Mouse (Mus musculus) heart, adult 9 months (tissue): ENCODE results near the gene Cep89.

Source experiments
- DNase-seq, 2 experiments: peaks; one replicate each; pipeline ENCODE4 v3.0.0; 2022; ENCODE audit warnings: low spot score in 2 of 2

Cep89 gene

DNA sequence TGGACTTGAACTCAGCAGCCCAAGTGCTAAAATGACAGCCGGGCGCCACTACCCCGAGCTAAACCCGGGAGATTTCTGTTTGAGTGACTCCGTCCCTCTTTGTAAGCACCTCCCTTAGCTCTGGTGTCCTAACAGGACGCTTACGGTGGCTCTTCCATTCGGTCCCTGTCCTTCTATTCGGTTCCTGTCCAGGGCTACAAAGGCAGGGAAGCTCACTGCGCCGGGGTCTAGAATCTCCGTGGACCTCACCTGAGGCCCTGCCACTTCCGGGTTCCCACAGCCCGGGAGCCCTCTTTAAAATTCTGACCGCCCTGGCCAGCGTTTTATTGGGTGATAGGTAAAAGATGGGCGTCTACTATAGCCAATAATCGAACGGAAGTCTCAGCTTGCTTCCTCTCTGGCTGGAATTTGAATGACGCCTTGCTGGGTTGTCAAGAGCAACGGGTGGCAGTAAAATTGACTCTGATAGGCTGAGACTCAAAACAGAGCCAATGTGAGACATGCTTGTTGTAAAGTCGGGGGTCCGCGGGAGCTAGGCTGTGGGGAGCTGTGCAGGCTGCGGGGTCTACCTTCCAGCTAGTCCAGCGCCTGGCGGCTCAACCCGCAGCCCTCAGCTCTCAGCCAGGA lies at the start of gene Cep89, which contains the start of gene Faap24:
TSS of gene Cep89 (plus strand) at position 494 of the 627 bp plus-strand sequence.
TSS of gene Faap24 (minus strand) at position 295 of the 627 bp plus-strand sequence.
- peak; percentile 98 to 99 for DNase-seq

DNA sequence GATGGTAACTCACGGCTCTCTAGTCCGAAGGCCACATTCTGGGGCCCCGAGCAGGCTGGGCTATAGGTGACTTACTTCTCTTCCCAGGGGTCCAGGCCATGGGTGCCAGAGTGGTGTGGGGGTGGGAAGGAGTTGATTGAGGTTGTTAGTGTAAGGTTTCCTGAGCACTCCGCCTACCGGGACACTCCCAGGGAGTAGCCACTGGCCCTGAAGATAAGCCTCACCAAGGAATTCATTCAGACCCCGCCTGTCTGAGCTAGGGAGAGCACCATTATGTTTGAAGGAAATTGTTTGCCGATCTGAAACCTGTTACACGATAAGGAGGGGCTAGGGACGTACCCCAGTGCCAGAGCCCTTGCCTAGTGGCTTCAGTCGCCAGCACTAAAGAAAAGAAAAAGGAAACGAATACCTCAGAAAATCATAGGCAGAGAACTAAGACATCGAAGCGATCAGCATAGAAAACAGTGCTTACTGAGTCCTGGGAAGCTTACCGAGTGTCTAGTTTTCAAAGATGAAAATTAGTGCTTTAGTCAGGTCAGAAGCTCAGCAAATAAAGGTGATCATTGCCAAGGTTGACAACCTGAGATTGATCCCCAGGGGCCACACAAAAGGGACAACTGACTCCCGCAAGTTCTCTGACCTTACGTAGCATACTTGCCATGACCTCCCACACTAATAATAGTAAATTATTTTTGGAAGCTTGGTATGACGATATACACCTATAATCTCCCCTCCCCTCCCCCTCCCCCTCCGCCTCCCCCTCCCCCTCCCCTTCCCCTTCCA lies 48.7 kb upstream of the Cep89 start:
- DNase-seq = no peak

DNA sequence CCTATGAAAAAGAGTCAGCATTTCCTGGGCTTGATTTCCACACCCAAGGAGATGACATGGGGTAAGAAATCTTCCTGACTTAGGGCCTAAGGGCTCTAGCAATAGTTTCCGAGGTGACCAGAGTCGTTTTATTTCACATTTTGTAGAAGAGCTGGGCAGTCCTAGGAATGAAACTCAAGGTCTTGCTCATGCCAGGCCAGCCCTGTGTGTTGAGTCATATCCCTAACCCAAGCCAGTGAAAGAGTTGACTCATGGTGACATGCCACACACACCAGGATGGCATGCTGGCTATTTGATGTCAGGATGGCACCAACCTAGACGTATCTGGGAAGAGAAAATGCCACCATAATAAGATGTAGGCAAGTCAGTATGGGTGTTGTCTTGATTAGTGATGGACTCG lies 47.8 kb upstream of the Cep89 start:
- DNase-seq = no peak

DNA sequence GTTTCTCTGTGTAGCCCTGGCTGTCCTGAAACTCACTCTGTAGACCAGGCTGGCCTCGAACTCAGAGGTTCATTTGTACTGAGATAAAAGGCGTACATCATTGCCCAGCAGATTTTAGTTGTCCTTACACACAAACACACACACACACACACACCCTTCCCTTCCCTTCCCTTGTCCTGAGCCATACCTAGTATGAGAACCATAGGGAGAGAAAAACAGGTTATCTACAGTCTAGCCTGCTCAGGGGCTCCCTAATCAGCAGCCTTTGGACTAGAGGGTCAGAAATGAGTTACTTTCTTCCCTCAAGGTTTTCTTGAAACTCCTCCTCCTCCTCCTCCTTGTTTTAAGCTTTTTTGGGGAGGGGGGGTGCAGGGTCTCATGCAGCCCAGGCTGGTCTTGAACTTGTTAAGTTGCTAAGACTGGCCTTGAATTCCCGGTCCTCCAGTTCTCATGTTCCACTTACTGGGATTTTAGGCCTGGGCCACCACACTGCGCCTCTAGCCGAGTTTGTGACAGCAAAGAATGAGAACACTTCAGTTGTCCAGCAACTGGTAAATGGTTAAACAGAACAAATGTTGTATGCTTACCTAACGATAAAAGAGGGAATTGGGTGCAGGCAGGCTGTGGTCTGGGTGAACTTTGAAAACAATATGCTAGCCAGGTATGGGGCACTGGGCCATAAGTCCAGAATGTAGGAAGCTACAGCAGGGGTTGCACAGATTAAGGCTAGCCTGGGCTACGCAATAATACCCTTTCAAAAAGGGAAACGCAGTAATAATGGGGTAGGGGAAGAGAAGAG lies 46.8 kb upstream of the Cep89 start:
- no peak for DNase-seq

DNA sequence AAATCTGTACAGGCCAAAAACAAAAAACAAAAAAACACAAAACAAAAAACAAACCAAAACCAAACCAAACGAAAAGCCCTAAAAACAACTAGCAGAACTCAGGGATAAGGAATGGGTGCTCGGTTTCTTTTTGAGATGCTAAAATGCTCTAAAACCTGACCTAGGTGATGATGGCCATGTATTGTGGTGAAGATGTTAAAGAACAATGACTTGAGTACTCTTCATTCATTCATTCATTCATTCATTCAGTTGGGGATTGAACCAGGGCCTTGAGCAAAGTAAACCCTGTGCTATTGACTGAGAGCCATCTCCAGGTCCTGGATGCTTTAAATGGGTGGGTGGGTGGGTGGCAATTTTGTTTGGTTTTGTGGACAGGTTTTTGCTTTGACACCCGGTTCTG lies 45.7 kb upstream of the Cep89 start:
- no peak for DNase-seq

DNA sequence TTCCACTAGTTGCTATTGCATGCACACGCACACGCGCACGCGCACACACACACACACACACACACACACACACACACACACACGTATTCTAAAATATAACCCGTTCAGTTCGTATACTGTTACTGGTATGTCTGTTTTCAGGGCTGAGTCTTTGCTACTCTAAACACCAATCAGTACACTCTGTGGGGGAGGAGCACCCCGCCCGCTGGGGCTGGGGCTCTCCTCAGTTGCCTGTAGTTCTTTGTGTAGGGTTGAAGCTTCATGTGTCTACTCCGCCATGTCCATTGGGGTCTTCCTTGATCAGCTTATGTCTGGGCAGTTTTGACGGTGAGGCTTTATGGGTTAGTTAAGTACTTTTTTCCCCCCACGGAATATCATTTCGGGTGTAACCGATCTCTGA lies 43.5 kb upstream of the Cep89 start:
- DNase-seq = no peak

DNA sequence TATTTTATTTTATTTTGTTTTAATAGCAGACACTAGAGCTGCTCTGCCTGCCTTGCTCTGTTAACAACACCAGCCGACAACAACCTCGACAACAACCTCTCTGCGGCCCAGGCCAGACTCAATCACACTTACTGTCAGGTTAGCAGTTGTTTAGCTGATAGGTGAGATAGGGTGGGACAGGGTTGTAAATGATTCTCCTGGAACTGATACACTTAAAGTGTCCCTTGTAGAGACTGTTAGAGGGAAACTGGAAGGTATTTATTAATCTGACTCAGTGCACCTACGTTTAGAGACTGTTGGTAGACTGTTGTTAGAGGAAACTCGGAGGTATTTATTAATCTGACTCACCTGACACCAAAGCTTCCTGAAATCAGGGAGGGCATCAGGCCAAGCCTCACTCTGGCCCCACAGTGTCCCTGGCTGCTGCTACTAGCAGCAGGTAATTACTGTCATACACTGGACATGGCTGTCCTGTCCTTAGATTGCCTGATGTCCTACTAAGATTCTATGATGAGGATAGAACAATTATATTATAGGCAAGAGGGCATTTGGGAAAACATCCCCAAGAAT lies 41.4 kb upstream of the Cep89 start:
- no peak for DNase-seq

GRCm38 (mm10) chr7:35357621-35358020 lies 39.2 kb upstream of the Cep89 start:
- no peak for DNase-seq

DNA sequence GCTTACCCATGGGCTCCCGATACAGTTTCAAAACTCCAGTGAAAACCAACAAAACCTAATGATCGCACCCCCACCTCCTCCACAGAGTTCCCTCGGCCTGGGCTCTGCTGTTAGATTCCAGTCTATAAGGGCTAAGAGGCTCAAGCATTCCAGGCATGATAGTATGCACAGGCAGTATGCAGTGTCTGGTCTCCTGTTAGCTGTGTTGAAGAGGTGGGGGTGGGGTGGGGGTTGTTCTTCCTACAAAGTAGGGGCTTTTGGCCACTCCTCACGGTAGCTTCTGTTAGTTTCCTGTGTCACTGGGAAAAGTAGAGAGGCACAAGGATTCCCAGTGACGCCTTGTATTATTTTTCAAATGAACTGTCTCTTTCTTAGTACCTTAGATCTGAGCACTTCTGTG lies 34.6 kb upstream of the Cep89 start:
- DNase-seq = no peak

DNA sequence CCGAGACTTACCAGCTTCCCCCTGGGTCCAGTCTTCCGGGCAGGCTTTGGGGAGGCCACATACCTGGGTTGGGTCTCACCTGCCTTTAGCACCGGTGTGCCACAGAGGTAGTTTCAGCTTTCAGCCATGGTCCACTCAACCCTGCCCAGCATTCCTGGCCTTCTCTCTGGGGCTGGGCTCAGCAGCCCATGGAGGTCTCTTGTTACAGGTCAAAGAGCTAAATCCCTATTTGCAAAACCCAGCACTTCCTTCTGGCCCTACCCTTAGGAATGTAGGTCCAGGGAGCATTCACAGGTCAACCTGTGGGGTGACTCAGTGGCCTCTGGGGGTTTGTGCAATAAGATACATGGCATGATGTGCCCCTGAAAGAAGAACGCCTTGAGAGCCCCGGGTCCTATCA lies 34.0 kb upstream of the Cep89 start:
- DNase-seq = no peak

- DNase-seq = no peak
These were observed 31.5 kb upstream of the Cep89 start for GRCm38 (mm10) chr7:35365161-35365910.

DNA sequence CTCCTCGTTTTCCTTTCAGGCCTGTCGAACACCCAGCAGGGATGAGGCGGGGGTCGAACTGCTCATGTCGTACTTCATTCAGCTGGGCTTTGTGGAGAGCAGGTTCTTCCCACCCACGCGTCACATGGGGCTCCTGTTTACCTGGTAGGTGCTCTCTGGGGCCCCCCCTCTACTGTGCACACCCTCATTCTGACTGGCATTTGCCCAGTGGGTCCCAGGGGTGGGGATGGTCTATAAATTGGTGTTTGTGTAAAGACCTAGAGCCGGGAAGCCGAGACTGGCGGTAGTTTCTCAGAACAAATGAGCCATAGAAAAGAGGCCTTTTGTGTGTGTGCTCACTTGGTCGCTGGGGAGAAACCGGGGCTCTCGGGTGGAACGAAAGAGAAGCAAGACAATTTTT lies 25.7 kb upstream of the Cep89 start:
- no peak for DNase-seq

GRCm38 (mm10) chr7:35372483-35373017 lies 24.3 kb upstream of the Cep89 start:
- DNase-seq = no peak

DNA sequence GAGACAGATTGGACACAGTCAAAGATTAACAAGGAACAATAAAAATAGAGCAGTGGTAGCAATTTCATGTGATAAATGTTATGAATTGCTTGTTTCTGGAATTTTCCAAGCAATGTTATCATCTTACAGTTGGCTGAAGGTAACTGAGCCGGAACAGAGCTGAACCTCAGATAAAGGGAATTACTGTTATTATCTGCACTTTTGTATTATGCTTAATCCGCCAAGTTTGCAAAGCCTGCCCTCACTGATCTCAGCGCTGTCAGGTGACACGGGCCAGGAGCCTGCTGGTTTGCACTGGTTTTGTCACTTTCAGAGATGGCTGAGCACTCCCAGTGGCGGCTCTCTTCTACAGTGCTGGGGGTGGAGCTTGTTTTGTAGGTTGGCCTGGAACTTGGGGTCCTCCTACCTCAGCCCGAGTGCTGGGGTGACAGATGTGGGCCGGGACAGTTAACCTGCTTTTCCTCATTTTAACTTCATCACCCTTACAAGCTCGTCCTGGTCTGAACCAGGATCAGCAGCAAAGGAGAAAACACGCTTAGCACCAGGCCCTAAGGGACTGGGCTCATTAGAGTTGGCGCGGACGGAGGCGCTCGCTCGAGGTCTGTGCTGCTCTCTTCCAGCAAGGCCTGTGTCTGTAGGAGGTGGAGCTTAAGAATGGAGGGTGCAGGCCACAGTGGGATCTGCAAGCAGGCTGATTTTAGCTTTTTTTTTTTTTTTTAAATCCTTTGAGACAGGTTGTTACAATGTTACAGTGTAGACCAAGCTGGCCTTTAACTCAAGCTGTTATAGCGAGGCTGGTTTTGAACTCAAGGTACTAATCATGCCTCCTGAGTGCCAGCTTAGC lies 23.5 kb upstream of the Cep89 start:
- no peak for DNase-seq

DNA sequence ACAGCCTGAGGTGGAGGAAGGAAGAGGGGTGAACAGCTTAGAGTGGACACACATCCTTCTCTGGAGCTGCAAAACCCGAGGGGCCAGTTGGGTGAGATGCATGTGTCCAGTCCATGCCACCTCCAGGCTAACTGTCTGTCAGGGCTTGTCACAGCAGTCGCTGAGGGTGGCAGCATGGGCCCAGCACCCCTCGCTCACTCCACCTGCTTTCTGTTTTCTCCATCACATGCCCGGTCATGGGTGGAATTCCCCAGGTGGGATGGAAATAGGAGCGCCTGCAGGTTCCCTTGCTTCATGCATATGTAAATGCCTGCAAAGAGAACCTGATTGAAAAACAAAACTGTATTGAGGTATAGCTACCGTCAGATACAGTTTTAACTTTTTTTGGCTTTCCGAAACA lies 22.6 kb upstream of the Cep89 start:
- no peak for DNase-seq

GRCm38 (mm10) chr7:35376623-35377022 lies 20.2 kb upstream of the Cep89 start:
- no peak for DNase-seq

GRCm38 (mm10) chr7:35379492-35380119 lies 17.2 kb upstream of the Cep89 start:
- DNase-seq = no peak

- peak; percentile 48 to 49 for DNase-seq
These were observed 16.5 kb upstream of the Cep89 start for GRCm38 (mm10) chr7:35380351-35380750.

DNA sequence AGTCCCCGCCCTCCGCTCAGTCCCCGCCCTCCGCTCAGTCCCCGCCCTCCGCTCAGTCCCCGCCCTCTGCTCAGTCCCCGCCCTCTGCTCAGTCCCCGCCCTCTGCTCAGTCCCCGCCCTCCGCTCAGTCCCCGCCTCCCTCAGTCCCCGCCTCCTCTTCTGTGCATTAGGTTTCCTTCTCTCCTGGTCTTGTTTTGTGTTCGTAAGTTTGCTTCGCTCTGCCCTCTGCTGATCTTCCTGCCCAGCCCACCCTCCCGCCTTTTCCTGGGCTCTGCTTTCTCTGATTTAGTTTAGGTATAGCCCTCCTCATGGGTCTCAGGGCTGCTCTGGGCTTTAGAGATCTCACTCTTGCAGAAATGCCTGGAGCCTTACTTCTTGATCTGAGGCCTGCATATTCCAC lies 15.0 kb upstream of the Cep89 start:
- no peak for DNase-seq
